In genomic region chrX:168415403-168415802, GRCm38 (mm10) we compare ENCODE assay signal across 9 mouse cellular contexts.
DNase-seq lines count a peak whose midpoint lies in the region; ATAC-seq lines count a peak whose summit lies in the region.
"Had no signal": no experiment of that assay in that cellular context is flagged by ENCODE, and none has a peak within 500 bp of the region (broad histone marks: within the 10 kb centered on the region; RNA-seq: fewer than 3 reads in every experiment).

No protein-coding gene starts in this region.

- 0 out of 2 replicates have a peak, but pooled peaks have one; percentile 41 for ATAC-seq in forebrain, embryonic 13.5 days
- ATAC-seq in megakaryocyte progenitor cell, adult 5-6 weeks (replicated peaks; ENCODE audit: poor library complexity): peak; percentile 86

- H3K9me3 ChIP-seq in forebrain, embryonic 13.5 days (replicated peaks): no peaks in the 10 kb centered on the region
- no peaks in the 10 kb centered on the region for H3K9me3 ChIP-seq in forebrain, embryonic 10.5 days
- H3K9me3 ChIP-seq: limb, embryonic 15.5 days had no signal

- no peak overlapping the region for H3K4me2 ChIP-seq in forebrain, embryonic 13.5 days
- H3K4me2 ChIP-seq: limb, embryonic 15.5 days had no signal

- no peaks in the 10 kb centered on the region for H3K4me1 ChIP-seq in forebrain, embryonic 13.5 days
- H3K4me1 ChIP-seq in forebrain, embryonic 10.5 days: no peaks in the 10 kb centered on the region
- H3K4me1 ChIP-seq: limb, embryonic 15.5 days had no signal

- H3K27ac ChIP-seq in forebrain, embryonic 13.5 days: no peak overlapping the region
- no peak overlapping the region for H3K27ac ChIP-seq in forebrain, embryonic 10.5 days
- H3K27ac ChIP-seq: limb, embryonic 15.5 days had no signal

- H3K27me3 ChIP-seq in forebrain, embryonic 13.5 days: no peaks in the 10 kb centered on the region
- peaks cover 51% of the 10 kb centered on the region for H3K27me3 ChIP-seq in forebrain, embryonic 10.5 days (ENCODE audit: poor library complexity, severe bottlenecking)

- 32% methylated on average over 3 of the region's 3 CpGs for WGBS in forebrain, embryonic 13.5 days
- 33% methylated on average over 3 of the region's 3 CpGs for WGBS in forebrain, embryonic 10.5 days

- H3K4me3 ChIP-seq in forebrain, embryonic 13.5 days: no peak overlapping the region
- no peak overlapping the region for H3K4me3 ChIP-seq in forebrain, embryonic 10.5 days
- H3K4me3 ChIP-seq: limb, embryonic 15.5 days had no signal

- no peak overlapping the region for H3K9ac ChIP-seq in forebrain, embryonic 13.5 days
- H3K9ac ChIP-seq: limb, embryonic 15.5 days had no signal

- no peaks in the 10 kb centered on the region for H3K36me3 ChIP-seq in forebrain, embryonic 13.5 days (ENCODE audit: poor library complexity, severe bottlenecking)
- no peaks in the 10 kb centered on the region for H3K36me3 ChIP-seq in forebrain, embryonic 10.5 days (replicated peaks)
- H3K36me3 ChIP-seq: limb, embryonic 15.5 days had no signal

- no peak for DNase-seq in forebrain, embryonic 10.5 days (ENCODE audit: extremely low spot score, low spot score)
- peak; percentile 6 to 26 for DNase-seq in left cerebral cortex, postnatal 14 days (ENCODE audit: low spot score in 2 of 2)
- DNase-seq in left cerebral cortex, adult 11 months (ENCODE audit: low spot score): no peak
- DNase-seq in WW6 (ENCODE audit: low read depth, low spot score): peak; percentile 3
- DNase-seq in urinary bladder, postnatal 36 days (ENCODE audit: low spot score in 2 of 2): no peak
- no peak for DNase-seq in left cerebral cortex, postnatal 4 days

- intact Hi-C loops in left cerebral cortex, postnatal 14 days (cut with DNase I): no loop called here
- intact Hi-C loops in left cerebral cortex, postnatal 4 days (cut with DNase I): no loop called here

Comparison
In these comparisons a context has a peak if more than half of its experiments do, and no peak if none do; other contexts are left out.
1. DNase-seq: peak in left cerebral cortex, postnatal 14 days (2 of 2) and WW6 (single experiment); none in forebrain, embryonic 10.5 days (single experiment), left cerebral cortex, adult 11 months (single experiment), urinary bladder, postnatal 36 days (0 of 2) and left cerebral cortex, postnatal 4 days (single experiment).